Mouse (Mus musculus) liver, embryonic 11.5 days (tissue): ENCODE data around the gene Dclk2. TPM values are rescaled to one million over a fixed set of nuclear protein-coding genes. Genes with fewer than 3 reads are reported as not detected.

Experiments used
- ATAC-seq: fragments of 200-750 bp; cut with Nextera tagmentation; replicated peaks from 2 replicates; pipeline ENCODE4 v1.8.0; 2017; ENCODE audit warnings: moderate number of reproducible peaks, mild to moderate bottlenecking, moderate TSS enrichment, moderate library complexity; ENCODE audit not compliant: low FRiP score
- DNase-seq: peaks from one replicate; pipeline ENCODE4 v3.0.0-alpha.2; 2017; ENCODE audit warnings: low spot score
- H3K27ac ChIP-seq: fragments of 300-500 bp; sonication (generic); 2 replicates; pipeline ENCODE4 v1.5.1; 2014; ENCODE audit warnings: mild to moderate bottlenecking, low read depth, low read length, control low read depth
- H3K27me3 ChIP-seq: fragments of 300-500 bp; sonication (generic); replicated peaks from 2 replicates; pipeline ENCODE4 v1.6.1; 2014; ENCODE audit warnings: low read length, mixed read lengths; ENCODE audit not compliant: control insufficient read depth, insufficient read depth
- H3K36me3 ChIP-seq: fragments of 300-500 bp; sonication (generic); 2 replicates; pipeline ENCODE4 v1.6.1; 2014; ENCODE audit warnings: mild to moderate bottlenecking, low read length, moderate library complexity, mixed read lengths; ENCODE audit not compliant: control insufficient read depth, insufficient read depth
- H3K4me1 ChIP-seq: fragments of 300-500 bp; sonication (generic); replicated peaks from 2 replicates; pipeline ENCODE4 v1.6.1; 2014; ENCODE audit warnings: low read length, mixed read lengths; ENCODE audit not compliant: control insufficient read depth, insufficient read depth
- H3K4me2 ChIP-seq: fragments of 300-500 bp; sonication (generic); 2 replicates; pipeline ENCODE4 v1.6.1; 2014; ENCODE audit warnings: mild to moderate bottlenecking, control low read depth, moderate library complexity
- H3K4me3 ChIP-seq: fragments of 300-500 bp; sonication (generic); 2 replicates; pipeline ENCODE4 v1.5.1; 2014; ENCODE audit warnings: low read depth, low read length, control low read depth
- H3K9ac ChIP-seq: fragments of 300-500 bp; sonication (generic); 2 replicates; pipeline ENCODE4 v1.6.1; 2014; ENCODE audit warnings: low read depth, low read length, control low read depth
- H3K9me3 ChIP-seq: fragments of 300-500 bp; sonication (generic); 2 replicates; pipeline ENCODE4 v1.6.1; 2016; ENCODE audit warnings: low read length, inconsistent platforms, mixed read lengths; ENCODE audit not compliant: control insufficient read depth
- WGBS: fragments of 180-500 bp; shearing (Covaris S2); extraction: QIAGEN DNeasy Blood & Tissue Kit; methylation state at CpG from one replicate; pipeline ENCODE4 v1.1.7; 2014; 5-methylcytosine and 5-hydroxymethylcytosine counted together
- polyA plus RNA-seq: library from polyadenylated mRNA; unstranded; fragments of >200 nt; fragmentation: Nextera tagmentation; extraction: Ambion mirVana; gene quantifications from 2 replicates; pipeline ENCODE4 v1.2.1, GENCODE M21; 2014

Dclk2 gene
- polyA plus RNA-seq, 1 experiment from 2014 or later, result 9.3 TPM

DNA sequence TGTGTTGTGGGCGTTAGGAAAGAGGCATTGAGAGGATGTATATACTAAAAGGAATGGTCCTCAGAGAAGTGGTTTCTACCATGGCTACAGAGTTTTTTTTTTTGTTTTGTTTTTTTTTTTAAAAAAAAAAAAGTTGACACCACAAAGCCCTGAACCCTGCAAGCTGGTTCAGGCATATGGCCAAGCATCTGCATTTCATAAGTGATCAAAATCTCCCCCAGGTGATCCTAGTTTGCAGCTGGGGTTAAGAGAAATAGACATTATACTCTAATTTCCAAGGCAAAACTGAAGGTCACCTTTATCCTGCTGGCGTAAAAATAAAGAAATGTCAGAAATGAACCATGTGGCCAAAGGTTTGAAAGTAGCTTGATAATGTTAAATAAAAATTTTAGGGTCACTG lies 60.9 kb downstream of the Dclk2 start:
- 85% methylated on average over 2 of the region's 2 CpGs for WGBS
- H3K9ac ChIP-seq, result no peak overlapping the region
- no peaks in the 10 kb centered on the region for H3K9me3 ChIP-seq
- H3K4me1 ChIP-seq, result no peaks in the 10 kb centered on the region
- H3K4me3 ChIP-seq, result no peak overlapping the region
- ATAC-seq (no peak), DNase-seq (no peak)
- no peak overlapping the region for H3K27ac ChIP-seq
- H3K27me3 ChIP-seq, result no peaks in the 10 kb centered on the region
- no peak overlapping the region for H3K4me2 ChIP-seq
- no peaks in the 10 kb centered on the region for H3K36me3 ChIP-seq

GRCm38 (mm10) chr3:86858699-86859098 lies 62.0 kb downstream of the Dclk2 start:
- H3K36me3 ChIP-seq, result no peaks in the 10 kb centered on the region
- H3K9me3 ChIP-seq, result no peaks in the 10 kb centered on the region
- no peak overlapping the region for H3K9ac ChIP-seq
- no peak overlapping the region for H3K4me2 ChIP-seq
- no peak overlapping the region for H3K4me3 ChIP-seq
- DNase-seq (no peak), ATAC-seq (no peak)
- H3K27me3 ChIP-seq, result no peaks in the 10 kb centered on the region
- no peaks in the 10 kb centered on the region for H3K4me1 ChIP-seq
- WGBS, result 89% methylated on average over 5 of the region's 5 CpGs
- no peak overlapping the region for H3K27ac ChIP-seq

- Histone ChIP-seq H3K9ac (no peak overlapping the region), H3K4me3 (no peak overlapping the region), H3K4me2 (no peak overlapping the region), H3K27me3 (no peaks in the 10 kb centered on the region), H3K27ac (no peak overlapping the region), H3K36me3 (no peaks in the 10 kb centered on the region), H3K4me1 (no peaks in the 10 kb centered on the region), H3K9me3 (no peaks in the 10 kb centered on the region)
- WGBS, result 80% methylated on average over 8 of the region's 8 CpGs
- DNase-seq (no peak), ATAC-seq (no peak)
These were observed 62.7 kb downstream of the Dclk2 start for GRCm38 (mm10) chr3:86857833-86858398.

DNA sequence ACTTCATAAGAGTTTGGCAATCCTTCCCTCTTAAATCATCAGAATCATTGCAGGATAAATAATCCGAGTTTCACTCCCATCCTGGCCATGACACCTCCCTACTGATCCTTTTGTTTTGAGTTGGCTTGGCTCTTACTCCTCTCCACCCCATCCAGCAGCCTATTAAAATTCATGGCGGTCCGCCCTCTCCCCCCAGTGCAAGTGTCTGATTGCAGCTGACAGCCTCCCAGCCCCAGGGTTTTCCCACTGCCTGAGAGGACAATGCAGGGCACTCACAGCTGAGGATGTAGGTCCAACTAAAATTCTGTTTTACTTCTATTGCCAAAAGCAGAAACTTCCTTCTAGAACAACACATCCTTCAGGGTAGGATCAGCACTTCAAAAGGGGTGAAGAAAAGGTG lies 67.8 kb downstream of the Dclk2 start:
- H3K27ac ChIP-seq, result no peak overlapping the region
- 57% methylated on average over 3 of the region's 3 CpGs for WGBS
- H3K9ac ChIP-seq, result no peak overlapping the region
- H3K4me2 ChIP-seq, result no peak overlapping the region
- DNase-seq (no peak), ATAC-seq (no peak)
- no peaks in the 10 kb centered on the region for H3K36me3 ChIP-seq
- no peaks in the 10 kb centered on the region for H3K4me1 ChIP-seq
- no peaks in the 10 kb centered on the region for H3K9me3 ChIP-seq
- H3K4me3 ChIP-seq, result no peak overlapping the region
- no peaks in the 10 kb centered on the region for H3K27me3 ChIP-seq

- H3K27ac ChIP-seq, result no peak overlapping the region
- H3K4me3 ChIP-seq, result no peak overlapping the region
- H3K36me3 ChIP-seq, result no peaks in the 10 kb centered on the region
- H3K4me2 ChIP-seq, result no peak overlapping the region
- 79% methylated on average over 7 of the region's 7 CpGs for WGBS
- H3K27me3 ChIP-seq, result no peaks in the 10 kb centered on the region
- DNase-seq (no peak), ATAC-seq (no peak)
- no peaks in the 10 kb centered on the region for H3K9me3 ChIP-seq
- H3K4me1 ChIP-seq, result no peaks in the 10 kb centered on the region
- H3K9ac ChIP-seq, result no peak overlapping the region
These were observed 69.5 kb downstream of the Dclk2 start for GRCm38 (mm10) chr3:86851131-86851530.

DNA sequence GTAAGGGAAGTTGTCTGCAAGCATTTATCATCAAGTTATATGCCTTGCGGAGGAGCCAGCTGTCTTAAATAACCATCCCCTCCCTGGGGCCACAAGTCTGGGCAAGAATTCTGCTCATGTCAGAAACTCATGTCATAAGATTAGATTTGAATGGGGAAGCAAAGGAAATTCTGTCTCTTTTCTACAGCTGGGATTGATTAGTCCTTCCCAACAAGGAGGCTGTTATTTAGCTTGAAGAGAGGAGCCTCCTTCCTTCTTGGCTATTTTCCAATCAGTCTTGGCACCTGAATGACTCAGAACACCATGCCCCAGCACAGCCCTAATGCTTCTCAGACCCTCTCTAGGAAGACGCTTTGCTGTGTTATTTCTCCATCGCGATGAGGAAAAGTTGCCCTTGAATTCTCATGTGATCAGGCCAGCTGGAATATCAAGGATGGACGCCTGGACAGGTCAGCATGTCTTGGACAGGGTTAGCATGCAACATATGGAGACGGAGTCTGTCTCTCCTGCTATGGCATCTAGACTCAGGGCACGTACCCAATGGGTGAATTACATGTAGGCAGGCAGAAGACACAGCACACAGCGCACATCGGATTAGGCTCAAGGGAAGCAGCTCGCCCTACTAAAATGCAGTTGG lies 70.1 kb downstream of the Dclk2 start:
- no peak overlapping the region for H3K9ac ChIP-seq
- no peak overlapping the region for H3K4me3 ChIP-seq
- ATAC-seq, result no peak
- no peak overlapping the region for H3K4me2 ChIP-seq
- no peak overlapping the region for H3K27ac ChIP-seq
- no peaks in the 10 kb centered on the region for H3K4me1 ChIP-seq
- no peak for DNase-seq
- no peaks in the 10 kb centered on the region for H3K36me3 ChIP-seq
- WGBS, result 74% methylated on average over 10 of the region's 10 CpGs
- H3K9me3 ChIP-seq, result no peaks in the 10 kb centered on the region
- no peaks in the 10 kb centered on the region for H3K27me3 ChIP-seq

DNA sequence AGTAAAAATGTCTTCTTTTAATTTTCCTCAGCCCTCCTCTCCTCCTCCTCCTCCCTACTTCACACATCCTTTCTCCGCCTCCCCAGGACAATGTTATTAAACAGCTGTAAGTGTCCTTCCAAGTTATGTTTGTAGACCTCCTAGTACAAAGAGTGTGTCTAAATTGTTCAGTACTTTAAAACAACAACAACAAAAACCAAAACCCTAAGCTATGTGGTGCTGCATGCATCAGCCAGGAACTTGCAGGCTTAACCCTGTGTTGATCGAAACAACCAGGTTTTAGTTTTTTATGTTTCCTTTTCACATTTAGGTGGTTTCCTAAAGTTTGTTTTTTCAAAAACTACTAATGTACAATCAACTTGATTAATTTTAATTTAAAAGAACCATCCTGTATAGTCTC lies 71.3 kb downstream of the Dclk2 start:
- ATAC-seq (no peak), DNase-seq (no peak)
- Histone ChIP-seq H3K4me2 (no peak overlapping the region), H3K36me3 (no peaks in the 10 kb centered on the region), H3K9ac (no peak overlapping the region), H3K27me3 (no peaks in the 10 kb centered on the region), H3K27ac (no peak overlapping the region), H3K4me3 (no peak overlapping the region), H3K4me1 (no peaks in the 10 kb centered on the region), H3K9me3 (no peaks in the 10 kb centered on the region)
- WGBS, result 89% methylated on average over 2 of the region's 2 CpGs

DNA sequence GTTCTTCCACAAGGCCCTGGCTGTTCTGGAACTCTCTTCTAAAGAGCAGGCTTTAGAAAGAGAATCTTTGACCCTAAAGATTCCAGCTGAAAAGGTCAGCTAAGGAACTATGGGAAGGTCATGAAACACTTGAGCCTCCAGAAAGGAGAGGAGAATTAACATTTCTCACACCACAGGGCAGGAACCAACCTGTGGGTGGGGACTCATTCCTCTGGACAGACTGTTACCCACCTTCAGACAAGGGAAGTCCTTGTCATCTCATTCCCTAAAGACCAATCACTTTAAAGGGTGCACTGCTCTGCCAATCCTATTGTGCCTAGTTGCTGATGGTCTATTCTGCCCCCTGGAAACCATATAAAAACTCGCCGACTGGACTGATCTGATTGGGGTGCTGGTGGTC lies 73.1 kb downstream of the Dclk2 start:
- WGBS, result 71% methylated on average over 2 of the region's 2 CpGs
- H3K4me2 ChIP-seq, result no peak overlapping the region
- H3K9ac ChIP-seq, result no peak overlapping the region
- no peak overlapping the region for H3K4me3 ChIP-seq
- DNase-seq (no peak), ATAC-seq (no peak)
- H3K36me3 ChIP-seq, result no peaks in the 10 kb centered on the region
- H3K27me3 ChIP-seq, result no peaks in the 10 kb centered on the region
- H3K27ac ChIP-seq, result no peak overlapping the region
- H3K4me1 ChIP-seq, result no peaks in the 10 kb centered on the region
- no peaks in the 10 kb centered on the region; the same call in 1 of the 2 replicates for H3K9me3 ChIP-seq

GRCm38 (mm10) chr3:86846036-86846435 lies 74.6 kb downstream of the Dclk2 start:
- no peaks in the 10 kb centered on the region for H3K36me3 ChIP-seq
- DNase-seq, result no peak
- ATAC-seq, result no peak
- H3K27ac ChIP-seq, result no peak overlapping the region
- H3K9me3 ChIP-seq, result no peaks in the 10 kb centered on the region; the same call in 1 of the 2 replicates
- no peaks in the 10 kb centered on the region for H3K4me1 ChIP-seq
- no peaks in the 10 kb centered on the region for H3K27me3 ChIP-seq
- H3K9ac ChIP-seq, result no peak overlapping the region
- WGBS, result 38% methylated on average over 4 of the region's 4 CpGs
- H3K4me2 ChIP-seq, result no peak overlapping the region
- no peak overlapping the region for H3K4me3 ChIP-seq
